Mouse (Mus musculus): ENCODE data around the gene Defa25. TPM values are rescaled to one million over a fixed set of nuclear protein-coding genes. Genes with fewer than 3 reads are reported as not detected.

Defa25 gene
- total RNA-seq (2023), result not detected

GRCm38 (mm10) chr8:21084142-21084541, at the start of gene Defa25:
TSS of gene Defa25 (plus strand) at chr8:21084442.

GRCm38 (mm10) chr8:21054747-21055146, 29.5 kb upstream of the Defa25 start, which contains the start of gene Defa23:
TSS of gene Defa23 (plus strand) at chr8:21055047.

GRCm38 (mm10) chr8:21064738-21065137, 19.5 kb upstream of the Defa25 start, which contains the start of gene Defa35:
TSS of gene Defa35 (plus strand) at chr8:21065038.

GRCm38 (mm10) chr8:21095950-21096349, 11.7 kb downstream of the Defa25 start, which contains the start of gene Gm14851:
TSS of gene Gm14851 (minus strand) at chr8:21096050.

GRCm38 (mm10) chr8:21134342-21134741, 50.1 kb downstream of the Defa25 start, which contains the start of gene Defa30:
TSS of gene Defa30 (plus strand) at chr8:21134642.

Other genes starting within 250 kb of the Defa25 start
- gene Defb33, start 191.8 kb upstream of the Defa25 start, total RNA-seq (2023), result not detected
- not detected for gene Gm15056, start 181.8 kb upstream of the Defa25 start, total RNA-seq (2023)
- not detected for gene Gm6040, start 162.4 kb upstream of the Defa25 start, total RNA-seq (2023)
- gene AY761185, start 139.7 kb upstream of the Defa25 start, total RNA-seq (2023), result not detected
- gene Defa21, start 58.9 kb upstream of the Defa25 start, total RNA-seq (2023), result not detected
- not detected for gene Defa23, start 29.4 kb upstream of the Defa25 start, total RNA-seq (2023)
- gene Defa35, start 19.4 kb upstream of the Defa25 start, total RNA-seq (2023), result not detected
- not detected for gene Gm14851, start 11.6 kb downstream of the Defa25 start, total RNA-seq (2023)
- not detected for gene Defa30, start 50.2 kb downstream of the Defa25 start, total RNA-seq (2023)
- not detected for gene Defa22, start 77.8 kb downstream of the Defa25 start, total RNA-seq (2023)
- gene Defa31, start 107.2 kb downstream of the Defa25 start, total RNA-seq (2023), result not detected
- gene Gm15293, start 117.1 kb downstream of the Defa25 start, total RNA-seq (2023), result not detected
- not detected for gene Gm15292, start 165.3 kb downstream of the Defa25 start, total RNA-seq (2023)
- not detected for gene Defa27, start 231.1 kb downstream of the Defa25 start, total RNA-seq (2023)
- not detected for gene Defa29, start 242.6 kb downstream of the Defa25 start, total RNA-seq (2023)